Mouse (Mus musculus): ENCODE results near the gene Npy1r.

Npy1r gene

GRCm38 (mm10) chr8:66696970-66697843 is at the start of gene Npy1r:
TSS of gene Npy1r (plus strand) at chr8:66697192.
- DNase-seq (ENCODE audit: low read depth, low spot score), result no peak

- DNase-seq (ENCODE audit: low read depth, low spot score), result no peak
Measured at GRCm38 (mm10) chr8:66681261-66681660, 15.7 kb upstream of the Npy1r start.

GRCm38 (mm10) chr8:66687511-66688329 is 9.3 kb upstream of the Npy1r start, which contains the start of gene Npy5r:
TSS of gene Npy5r (minus strand) at chr8:66688128.
- no peak for DNase-seq (ENCODE audit: low read depth, low spot score)

GRCm38 (mm10) chr8:66688395-66688794 is 8.6 kb upstream of the Npy1r start:
- no peak for DNase-seq (ENCODE audit: low read depth, low spot score)

- no peak for DNase-seq (ENCODE audit: low read depth, low spot score)
Measured at GRCm38 (mm10) chr8:66688799-66689198, 8.2 kb upstream of the Npy1r start.

- DNase-seq (ENCODE audit: low read depth, low spot score), result no peak
Measured at GRCm38 (mm10) chr8:66690402-66690801, 6.6 kb upstream of the Npy1r start.

- no peak for DNase-seq (ENCODE audit: low read depth, low spot score)
Measured at GRCm38 (mm10) chr8:66698011-66698410, 1.0 kb downstream of the Npy1r start.

- DNase-seq (ENCODE audit: low read depth, low spot score), result no peak
Measured at GRCm38 (mm10) chr8:66698782-66699181, 1.8 kb downstream of the Npy1r start.

- no peak for DNase-seq (ENCODE audit: low read depth, low spot score)
Measured at GRCm38 (mm10) chr8:66714324-66714975, 17.5 kb downstream of the Npy1r start.

- no peak for DNase-seq (ENCODE audit: low read depth, low spot score)
Measured at GRCm38 (mm10) chr8:66722835-66723234, 25.8 kb downstream of the Npy1r start.

- no peak for DNase-seq (ENCODE audit: low read depth, low spot score)
Measured at GRCm38 (mm10) chr8:66729446-66729845, 32.5 kb downstream of the Npy1r start.

- DNase-seq (ENCODE audit: low read depth, low spot score), result no peak
Measured at GRCm38 (mm10) chr8:66731957-66732356, 35.0 kb downstream of the Npy1r start.

GRCm38 (mm10) chr8:66742359-66742758 is 45.4 kb downstream of the Npy1r start:
- DNase-seq (ENCODE audit: low read depth, low spot score), result no peak

GRCm38 (mm10) chr8:66745612-66746011 is 48.6 kb downstream of the Npy1r start:
- DNase-seq (ENCODE audit: low read depth, low spot score), result no peak

GRCm38 (mm10) chr8:66751621-66752020 is 54.6 kb downstream of the Npy1r start:
- no peak for DNase-seq (ENCODE audit: low read depth, low spot score)

- DNase-seq (ENCODE audit: low read depth, low spot score), result no peak
Measured at GRCm38 (mm10) chr8:66756161-66756560, 59.2 kb downstream of the Npy1r start.
